Mouse (Mus musculus) cerebellum, adult 2 months (tissue): Measurements from ENCODE around the gene Mta2. TPM values are rescaled to one million over a fixed set of nuclear protein-coding genes. Genes with fewer than 3 reads are reported as not detected.
A peak's percentile ranks its signal among the peaks of the same experiment; 100 is the strongest.

ENCODE experiments used
- DNase-seq, 2 experiments: peaks; one replicate each; pipeline ENCODE4 v3.0.0; 2021
- H3K27ac ChIP-seq: fragments of 200-500 bp; 2 replicates; pipeline ENCODE4 v1.5.1; 2012; ENCODE audit warnings: low read length, control low read depth, inconsistent platforms; ENCODE audit not compliant: insufficient read depth
- H3K27me3 ChIP-seq: fragments of 200-500 bp; 2 replicates; pipeline ENCODE4 v1.6.1; 2012; ENCODE audit warnings: inconsistent platforms, mild to moderate bottlenecking, low read length, moderate library complexity; ENCODE audit not compliant: control insufficient read depth, insufficient read depth
- H3K4me1 ChIP-seq: fragments of 200-500 bp; 2 replicates; pipeline ENCODE4 v1.6.1; 2011; ENCODE audit warnings: low read length; ENCODE audit not compliant: control insufficient read depth, insufficient read depth
- H3K4me3 ChIP-seq: fragments of 200-500 bp; replicated peaks from 2 replicates; pipeline ENCODE3; 2011; ENCODE audit warnings: mild to moderate bottlenecking, low read depth, low read length, control low read depth; ENCODE audit not compliant: insufficient read depth
- CTCF ChIP-seq: fragments of 200-500 bp; IDR thresholded peaks from 2 replicates; pipeline ENCODE4 v1.5.1; 2011; ENCODE audit warnings: low read depth, mild to moderate bottlenecking, control low read depth, low read length, moderate library complexity, borderline replicate concordance; ENCODE audit not compliant: insufficient read depth
- POLR2A ChIP-seq: fragments of 200-500 bp; IDR thresholded peaks from 2 replicates; pipeline ENCODE4 v1.6.1; 2011; ENCODE audit warnings: low read length, control low read depth, borderline replicate concordance; ENCODE audit not compliant: insufficient read depth
- WGBS: fragments of 180-500 bp; shearing (Covaris S2); methylation state at CpG from one replicate; pipeline ENCODE4 v1.1.7; 2018; 5-methylcytosine and 5-hydroxymethylcytosine counted together
- polyA plus RNA-seq: library from polyadenylated mRNA; depleted of rRNA; stranded (reverse); fragments of >200 nt; gene quantifications from 2 replicates; pipeline ENCODE4 v1.2.3, GENCODE M21; 2012

Mta2 gene
- polyA plus RNA-seq, 1 experiment, result 33.9 TPM

DNA sequence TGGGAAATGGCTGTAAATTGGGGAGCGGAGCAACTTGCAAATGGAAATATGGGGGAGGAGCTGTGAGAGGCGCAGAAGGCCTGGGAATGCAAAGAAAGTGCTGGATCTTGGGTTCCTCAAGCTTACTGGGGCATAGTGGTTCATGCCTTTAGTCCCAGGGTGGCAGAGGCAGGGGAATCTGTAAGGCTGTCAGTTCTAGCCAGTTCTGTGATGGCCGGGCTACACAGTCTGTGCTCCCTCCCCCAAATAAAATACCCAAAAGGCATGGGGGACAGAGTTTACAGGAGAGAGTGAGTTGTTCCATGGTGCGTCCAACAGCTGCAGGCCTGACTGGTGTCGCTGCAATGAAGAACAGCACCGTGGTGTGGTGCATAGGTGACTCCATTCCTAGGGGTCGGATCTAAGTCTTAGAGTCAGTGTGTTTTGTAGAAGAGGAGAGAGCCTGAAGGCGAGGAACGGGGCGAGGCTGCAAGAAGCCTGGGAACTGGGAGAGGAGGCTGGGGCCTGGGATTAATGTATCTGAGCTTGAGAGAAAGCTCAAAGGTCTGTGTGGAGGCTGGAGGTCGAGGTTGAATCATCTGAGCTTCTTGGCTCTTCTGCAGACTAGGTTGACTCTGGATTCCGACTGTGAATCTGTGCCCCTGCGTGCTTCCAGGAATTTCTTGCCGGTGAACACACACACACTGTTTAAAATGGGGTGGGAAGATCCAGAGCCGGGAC is 46.8 kb downstream of the Mta2 start:
- DNase-seq, result no peak
- WGBS, result 59% methylated on average over 15 of the region's 15 CpGs
- no peaks in the 10 kb centered on the region for H3K27me3 ChIP-seq
- H3K4me1 ChIP-seq, result no peaks in the 10 kb centered on the region
- peak overlapping the region; percentile 39 for H3K4me3 ChIP-seq
- TF ChIP-seq POLR2A (no peak), CTCF (no peak)
- no peak overlapping the region for H3K27ac ChIP-seq

DNA sequence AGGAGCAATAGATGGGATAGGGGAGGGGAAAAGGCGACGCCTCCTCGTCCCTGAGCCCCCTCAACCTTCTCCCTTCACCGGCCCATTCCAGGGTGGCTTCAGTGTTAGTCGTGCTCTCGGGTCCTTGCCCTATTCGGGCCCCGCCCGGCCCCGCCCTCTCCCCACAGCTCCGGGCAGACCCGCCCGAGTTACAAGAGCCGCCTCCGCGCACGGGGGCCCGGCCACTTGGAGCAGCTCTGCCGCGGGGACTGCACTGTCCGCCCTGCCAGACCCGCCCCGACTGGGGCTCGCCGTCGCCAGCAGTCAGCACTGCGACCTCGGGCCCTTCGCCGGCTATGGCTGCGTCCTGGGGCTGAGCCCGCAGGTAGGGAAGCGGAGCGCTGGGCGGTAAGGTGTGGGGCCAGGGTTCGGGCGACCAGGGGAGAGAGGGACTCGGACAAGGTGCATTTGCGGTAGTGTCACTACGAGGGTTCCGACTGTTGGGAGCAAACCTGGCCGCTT is 47.4 kb downstream of the Mta2 start, which contains the start of gene Ahnak:
Ahnak (plus strand) TSS at position 219 of the 501 bp plus-strand sequence.
- DNase-seq, result peak in 1 of 2 experiments; percentile 35
- H3K27ac ChIP-seq, result no peak within 1 kb of the TSS
- H3K4me1 ChIP-seq, result no peaks in the 10 kb centered on the region
- no peaks in the 10 kb centered on the region for H3K27me3 ChIP-seq
- H3K4me3 ChIP-seq, result peak within 1 kb of the TSS; percentile 39
- no peak for TF ChIP-seq CTCF
- TF ChIP-seq POLR2A, result no peak
- 1% methylated on average over 42 of the region's 42 CpGs for whole genome bisulfite sequencing

DNA sequence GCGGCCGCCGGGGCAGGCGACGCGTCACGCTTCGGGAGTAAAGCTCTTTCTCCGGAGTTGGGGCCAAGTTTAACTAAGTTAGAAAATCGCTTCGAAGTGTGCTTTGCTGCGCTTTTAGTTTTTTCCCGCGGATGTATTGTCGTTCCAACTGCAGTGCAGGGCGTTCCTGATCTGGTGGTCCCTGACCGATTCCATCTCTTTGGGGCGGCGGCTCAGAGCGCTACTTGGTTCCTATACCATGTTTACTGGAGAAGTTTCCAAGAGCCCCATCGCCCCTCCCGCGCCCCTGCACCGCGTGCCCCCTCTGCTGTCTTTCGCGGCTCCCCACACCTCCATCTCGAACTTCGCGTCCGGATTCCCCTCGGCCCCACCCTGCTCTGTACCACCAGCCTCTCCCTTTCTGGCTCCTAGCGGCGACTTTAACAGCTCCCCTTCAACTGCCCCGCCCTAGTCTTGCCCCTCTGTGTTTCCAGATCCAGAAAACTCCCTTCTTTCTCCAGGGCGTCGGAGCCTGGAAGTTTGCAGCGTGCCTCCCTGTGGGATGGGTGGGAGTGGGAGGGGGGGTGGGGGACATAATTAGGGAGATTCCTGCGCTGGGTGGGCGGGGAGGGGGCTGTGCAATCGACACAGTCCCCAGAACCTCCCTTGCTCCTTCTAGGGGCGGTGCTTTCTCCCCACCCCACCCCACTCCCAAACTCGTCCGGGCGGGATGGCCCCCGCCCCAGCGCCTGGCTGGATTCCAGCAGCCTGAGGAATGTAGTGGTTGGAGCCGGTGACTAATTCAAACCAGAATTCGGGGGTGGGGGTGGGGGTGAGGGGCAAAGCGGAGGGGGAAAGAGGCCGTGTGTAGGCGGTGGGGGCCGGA is 48.1 kb downstream of the Mta2 start:
- TF ChIP-seq POLR2A (no peak), CTCF (no peak)

GRCm38 (mm10) chr19:8990432-8991102 is 48.9 kb downstream of the Mta2 start:
- no peak for TF ChIP-seq CTCF
- TF ChIP-seq POLR2A, result no peak
- peak overlapping the region; percentile 2 for H3K4me3 ChIP-seq
- H3K4me1 ChIP-seq, result no peaks in the 10 kb centered on the region
- H3K27ac ChIP-seq, result no peak overlapping the region
- no peaks in the 10 kb centered on the region for H3K27me3 ChIP-seq
- DNase-seq, result no peak
- WGBS, result 35% methylated on average over 15 of the region's 15 CpGs

More for the DNA sequence above, 48.1 kb downstream of the Mta2 start:
- Histone ChIP-seq H3K4me3 (peak overlapping the region; percentile 39), H3K4me1 (no peaks in the 10 kb centered on the region), H3K27me3 (no peaks in the 10 kb centered on the region), H3K27ac (no peak overlapping the region)
- no peak for DNase-seq
- under 1% methylated on average over 53 of the region's 53 CpGs for WGBS

- H3K4me3 ChIP-seq, result no peak overlapping the region
- no peaks in the 10 kb centered on the region for H3K4me1 ChIP-seq
- no peak for DNase-seq
- TF ChIP-seq CTCF (no peak), POLR2A (no peak)
- no peak overlapping the region for H3K27ac ChIP-seq
- H3K27me3 ChIP-seq, result no peaks in the 10 kb centered on the region
- WGBS, result 88% methylated on average over 4 of the region's 4 CpGs
These were observed 49.7 kb downstream of the Mta2 start for GRCm38 (mm10) chr19:8991245-8991870.

DNA sequence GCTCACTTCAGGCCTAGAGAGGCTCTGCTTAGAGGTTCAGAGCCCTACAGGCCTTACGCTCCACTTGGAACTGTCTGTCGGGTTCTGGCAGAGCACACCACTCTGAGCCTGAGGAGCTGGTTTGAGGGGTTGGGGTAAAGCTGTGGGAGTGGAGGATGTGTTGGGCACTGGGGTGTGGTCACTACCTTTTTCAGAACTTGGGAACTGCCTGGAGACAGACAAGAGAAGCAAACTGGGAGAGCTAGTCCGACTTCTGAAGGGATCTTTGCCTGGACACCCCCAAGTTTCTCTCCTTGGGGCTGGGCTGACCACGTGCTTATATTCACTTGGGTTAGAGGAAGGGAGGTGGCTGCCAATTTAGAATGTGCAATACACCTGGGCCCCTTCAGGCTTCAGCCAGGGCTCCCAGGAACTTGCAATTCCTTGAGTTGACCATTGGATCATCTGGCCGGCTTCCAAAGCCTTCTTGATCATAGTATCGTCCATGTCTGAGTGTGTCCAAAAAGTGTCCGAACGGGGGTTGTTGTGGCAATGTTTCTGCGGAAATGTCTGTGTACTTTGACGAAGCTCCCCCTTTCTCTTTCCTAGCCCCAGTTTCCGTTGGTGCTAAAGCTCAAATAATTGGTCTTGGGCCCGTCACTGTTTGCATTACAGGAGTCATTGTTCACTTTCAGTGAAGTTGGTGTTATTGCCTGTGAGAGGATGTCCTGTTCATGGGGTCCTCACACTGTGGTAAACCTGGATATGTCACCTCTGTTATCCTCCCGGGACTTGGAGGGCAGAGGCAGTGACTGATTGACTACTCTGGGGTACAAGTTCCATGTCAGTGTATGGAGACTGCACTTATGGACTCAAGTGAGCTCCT is 50.4 kb downstream of the Mta2 start:
- Histone ChIP-seq H3K27ac (no peak overlapping the region), H3K27me3 (no peaks in the 10 kb centered on the region), H3K4me1 (no peaks in the 10 kb centered on the region), H3K4me3 (no peak overlapping the region)
- no peak for DNase-seq
- TF ChIP-seq CTCF (no peak), POLR2A (no peak)
- 78% methylated on average over 13 of the region's 13 CpGs for WGBS
